Comparison of ENCODE assay signal across 23 mouse cellular contexts in the genomic region with DNA sequence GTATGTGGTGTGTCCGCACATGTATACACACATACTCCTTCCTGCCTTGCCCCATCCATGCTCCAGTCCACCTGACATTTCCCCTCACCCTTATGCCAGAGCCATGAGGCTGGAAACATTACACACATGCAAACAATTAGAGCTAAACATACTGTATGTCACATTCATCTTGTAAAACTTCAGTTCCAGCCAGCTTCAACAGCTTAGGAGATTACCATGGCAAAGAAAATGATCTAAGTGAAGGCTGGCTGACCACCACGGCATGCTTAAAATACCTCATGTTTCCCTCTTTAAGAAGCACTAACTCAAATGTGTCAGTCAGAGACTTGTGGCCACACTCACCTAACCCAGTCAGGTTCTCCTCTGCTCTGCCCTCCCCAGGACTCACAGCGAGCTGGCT.
DNase-seq lines count a peak whose midpoint lies in the region; ATAC-seq lines count a peak whose summit lies in the region.
"Had no signal": no experiment of that assay in that cellular context is flagged by ENCODE, and none has a peak within 500 bp of the region (broad histone marks: within the 10 kb centered on the region; RNA-seq: fewer than 3 reads in every experiment).

No protein-coding gene starts in this region.

- peak; percentile 19 for DNase-seq in embryo, embryonic 11 days
- no peak for DNase-seq in embryo, embryonic 9.5 days (ENCODE audit: extremely low spot score)
- peak; percentile 44 for DNase-seq in 3T3-L1 (ENCODE audit: low read depth, low spot score)
- no peak for DNase-seq in adrenal gland, adult 2 months
- DNase-seq: adrenal gland, postnatal 10 days; adrenal gland, postnatal 25 days; cerebellum, adult 11 months; cerebellum, adult 18-20 months; cerebellum, adult 8-10 months; cerebellum, adult 9-11 months; cerebellum, postnatal 14 days; cerebellum, postnatal 36 days; forebrain, postnatal 0 days had no signal

- 0 out of 2 replicates have a peak, but pooled peaks have one; percentile 26 for ATAC-seq in erythroid progenitor cell, adult 5-6 weeks (replicated peaks; ENCODE audit: low FRiP score, poor library complexity, severe bottlenecking)
- ATAC-seq in hematopoietic stem cell, adult 5-6 weeks (replicated peaks in 1 of 2; ENCODE audit: insufficient read depth in 1 of 2, low FRiP score in 2 of 2, low TSS enrichment in 1 of 2, low read depth in 1 of 2, poor library complexity in 2 of 2, severe bottlenecking in 2 of 2), result peak; percentile 31 to 43
- ATAC-seq in forebrain, embryonic 12.5 days (ENCODE audit: low FRiP score), result no peak
- ATAC-seq in forebrain, embryonic 16.5 days, result no peak
- ATAC-seq: activated CD4-positive, CD25-positive, alpha-beta regulatory T cell, adult 4 months; forebrain, embryonic 14.5 days; forebrain, postnatal 0 days; Patski had no signal

- peaks cover 6% of the 10 kb centered on the region; the same call in 1 of the 2 replicates for H3K4me1 ChIP-seq in forebrain, embryonic 12.5 days
- H3K4me1 ChIP-seq in forebrain, embryonic 16.5 days (replicated peaks; ENCODE audit: control insufficient read depth, insufficient read depth, low read length), result no peaks in the 10 kb centered on the region
- H3K4me1 ChIP-seq: embryonic facial prominence, embryonic 15.5 days had no signal

- no peak overlapping the region for H3K4me2 ChIP-seq in forebrain, embryonic 12.5 days
- no peak overlapping the region for H3K4me2 ChIP-seq in forebrain, embryonic 16.5 days (ENCODE audit: low read length)
- H3K4me2 ChIP-seq: embryonic facial prominence, embryonic 13.5 days; embryonic facial prominence, embryonic 15.5 days had no signal

- peaks cover 8% of the 10 kb centered on the region; the same call in 1 of the 2 replicates for H3K27me3 ChIP-seq in forebrain, embryonic 12.5 days
- 0 out of 2 replicates have a peak, but pooled peaks cover 2% of the 10 kb centered on the region for H3K27me3 ChIP-seq in forebrain, embryonic 16.5 days (replicated peaks; ENCODE audit: control insufficient read depth, insufficient read depth, low read length)
- H3K27me3 ChIP-seq: embryonic facial prominence, embryonic 13.5 days; embryonic facial prominence, embryonic 15.5 days had no signal

- 90% methylated on average over 3 of the region's 3 CpGs for WGBS in forebrain, embryonic 12.5 days
- WGBS in forebrain, embryonic 16.5 days, result 88% methylated on average over 3 of the region's 3 CpGs

- no peaks in the 10 kb centered on the region for H3K36me3 ChIP-seq in forebrain, embryonic 12.5 days (replicated peaks)
- H3K36me3 ChIP-seq in forebrain, embryonic 16.5 days (ENCODE audit: control insufficient read depth, insufficient read depth), result no peaks in the 10 kb centered on the region
- H3K36me3 ChIP-seq: embryonic facial prominence, embryonic 13.5 days; embryonic facial prominence, embryonic 15.5 days had no signal

- H3K9ac ChIP-seq in forebrain, embryonic 12.5 days, result no peak overlapping the region
- no peak overlapping the region for H3K9ac ChIP-seq in forebrain, embryonic 16.5 days (replicated peaks; ENCODE audit: low read depth, low read length)
- H3K9ac ChIP-seq: embryonic facial prominence, embryonic 13.5 days; embryonic facial prominence, embryonic 15.5 days; forebrain, postnatal 0 days had no signal

- 0 out of 2 replicates have a peak, but pooled peaks cover 6% of the 10 kb centered on the region for H3K9me3 ChIP-seq in forebrain, embryonic 12.5 days
- H3K9me3 ChIP-seq in forebrain, embryonic 16.5 days (ENCODE audit: control insufficient read depth, low read length), result peaks cover 5% of the 10 kb centered on the region; the same call in 1 of the 2 replicates
- H3K9me3 ChIP-seq: embryonic facial prominence, embryonic 15.5 days had no signal

- H3K27ac ChIP-seq in forebrain, embryonic 12.5 days, result no peak overlapping the region
- H3K27ac ChIP-seq in forebrain, embryonic 16.5 days (ENCODE audit: low read length), result no peak overlapping the region
- H3K27ac ChIP-seq: embryonic facial prominence, embryonic 13.5 days; embryonic facial prominence, embryonic 15.5 days had no signal

- H3K4me3 ChIP-seq in forebrain, embryonic 12.5 days (replicated peaks), result no peak overlapping the region
- H3K4me3 ChIP-seq in forebrain, embryonic 16.5 days (replicated peaks; ENCODE audit: low read length), result no peak overlapping the region
- H3K4me3 ChIP-seq: embryonic facial prominence, embryonic 13.5 days; embryonic facial prominence, embryonic 15.5 days; erythroblast, embryonic 14.5 days had no signal

Comparison
In these comparisons a context has a peak if more than half of its experiments do, and no peak if none do; other contexts are left out.
1. DNase-seq: peak in embryo, embryonic 11 days (single experiment) and 3T3-L1 (single experiment); none in embryo, embryonic 9.5 days (single experiment) and adrenal gland, adult 2 months (single experiment).
2. ATAC-seq: peak in erythroid progenitor cell, adult 5-6 weeks (single experiment) and hematopoietic stem cell, adult 5-6 weeks (2 of 2); none in forebrain, embryonic 12.5 days (single experiment) and forebrain, embryonic 16.5 days (single experiment).